Mouse (Mus musculus): Measurements from ENCODE around the gene Zcwpw1. TPM values are rescaled to one million over a fixed set of nuclear protein-coding genes. Genes with fewer than 3 reads are reported as not detected.

Zcwpw1 gene
- polyA plus RNA-seq, 1 experiment from 2014 or later: 14.6 TPM

- peak; percentile 24 for ATAC-seq (ENCODE audit: low FRiP score)
- H3K4me2 ChIP-seq: peak overlapping the region; percentile 98
- H3K4me3 ChIP-seq (replicated peaks): peak overlapping the region; percentile 98
- peak overlapping the region; percentile 96 for H3K9ac ChIP-seq
- H3K27ac ChIP-seq: peak overlapping the region; percentile 93
- H3K4me1 ChIP-seq: peaks cover 48% of the 10 kb centered on the region
- no peaks in the 10 kb centered on the region for H3K9me3 ChIP-seq
- WGBS: under 1% methylated on average over 83 of the region's 83 CpGs
- peaks cover 43% of the 10 kb centered on the region for H3K36me3 ChIP-seq (replicated peaks)
- no peaks in the 10 kb centered on the region for H3K27me3 ChIP-seq
Observed at GRCm38 (mm10) chr5:137779053-137779933, 8.3 kb upstream of the Zcwpw1 start.

- 96% methylated on average over 7 of the region's 7 CpGs for WGBS
- Histone ChIP-seq H3K9ac (no peak overlapping the region), H3K36me3 (replicated peaks) (peaks cover 50% of the 10 kb centered on the region)
Observed at GRCm38 (mm10) chr5:137781661-137782060, 5.9 kb upstream of the Zcwpw1 start.

DNA sequence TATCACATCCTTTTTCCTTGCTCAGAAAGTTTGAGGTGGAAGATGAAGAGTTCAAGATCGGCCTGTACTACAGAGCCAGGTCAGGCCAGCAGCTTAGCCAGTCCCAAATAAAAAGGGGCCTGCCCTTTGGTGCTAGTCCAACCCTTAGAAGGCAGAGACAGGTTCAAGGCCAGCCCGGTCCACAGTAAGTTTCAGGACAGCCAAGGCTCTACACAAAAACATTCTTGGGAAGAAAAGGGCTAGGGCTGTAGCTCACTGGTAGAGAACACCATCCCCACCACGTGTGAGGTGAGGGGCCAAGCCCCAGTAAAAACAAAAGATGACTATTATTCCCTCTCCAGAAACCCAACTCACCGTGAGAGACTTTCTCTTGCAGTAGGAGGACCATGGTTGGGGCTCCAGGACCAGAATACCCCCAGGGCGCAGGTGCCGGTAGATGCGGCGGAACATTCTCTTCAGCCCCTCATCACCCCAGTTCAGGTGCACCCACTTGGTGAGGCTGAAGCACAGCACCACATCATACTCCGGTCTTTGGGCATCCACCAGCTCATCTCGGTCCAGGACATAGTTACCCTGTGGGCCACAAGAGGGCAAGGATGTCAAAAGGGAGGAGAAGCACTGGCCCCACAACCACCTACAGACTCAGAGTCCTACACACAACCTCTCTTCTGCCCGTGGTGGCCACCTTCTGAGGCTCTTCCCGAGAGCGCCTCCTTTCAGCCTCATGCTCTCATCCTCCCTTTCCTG is 4.6 kb upstream of the Zcwpw1 start:
- no peak for ATAC-seq (ENCODE audit: low FRiP score)
- peak overlapping the region; percentile 98 for H3K9ac ChIP-seq
- no peaks in the 10 kb centered on the region for H3K9me3 ChIP-seq
- H3K4me1 ChIP-seq: peaks cover 60% of the 10 kb centered on the region
- 88% methylated on average over 13 of the region's 13 CpGs for WGBS
- H3K27me3 ChIP-seq: peaks cover under 1% of the 10 kb centered on the region; the same call in 1 of the 2 replicates
- H3K36me3 ChIP-seq (replicated peaks): peaks cover 50% of the 10 kb centered on the region
- H3K4me3 ChIP-seq (replicated peaks): peak overlapping the region; percentile 95
- H3K27ac ChIP-seq: no peak overlapping the region
- H3K4me2 ChIP-seq: peak overlapping the region; percentile 92

More at GRCm38 (mm10) chr5:137781661-137782060, 5.9 kb upstream of the Zcwpw1 start:
- H3K27me3 ChIP-seq: no peaks in the 10 kb centered on the region
- no peak for ATAC-seq (ENCODE audit: low FRiP score)
- H3K4me1 ChIP-seq: peaks cover 59% of the 10 kb centered on the region
- H3K9me3 ChIP-seq: no peaks in the 10 kb centered on the region
- no peak overlapping the region for H3K4me2 ChIP-seq
- no peak overlapping the region for H3K27ac ChIP-seq
- H3K4me3 ChIP-seq (replicated peaks): no peak overlapping the region

DNA sequence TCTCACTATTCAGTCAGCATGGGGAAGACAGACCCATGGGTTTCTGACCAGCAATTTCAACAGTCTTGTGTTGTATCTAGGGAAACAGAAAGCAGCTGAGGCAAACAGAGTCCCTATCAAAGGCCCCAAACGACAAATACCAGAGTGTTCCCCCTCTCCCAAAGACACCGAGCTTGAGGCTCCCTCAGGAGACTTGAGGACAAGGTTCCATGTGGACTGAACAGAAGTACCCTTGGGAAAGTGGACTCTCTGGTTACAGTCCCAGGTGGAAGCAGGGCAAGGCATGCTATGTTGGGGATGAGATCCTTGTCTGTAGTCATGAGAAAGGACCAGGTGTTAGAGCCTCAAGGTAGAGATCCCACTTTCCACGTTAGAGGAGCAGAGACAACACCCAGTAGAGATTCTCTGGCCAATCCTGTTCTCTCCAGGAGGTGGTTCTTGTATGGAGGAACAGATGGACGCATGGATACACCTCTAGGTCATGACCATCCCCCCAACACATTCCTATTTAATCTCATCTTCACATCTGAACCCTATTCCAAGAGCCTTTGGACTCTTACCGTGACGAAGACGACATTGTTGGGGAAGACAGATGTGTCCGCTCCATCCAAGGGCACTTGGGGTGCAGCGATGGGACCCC is 3.6 kb upstream of the Zcwpw1 start:
- Histone ChIP-seq H3K4me2 (peak overlapping the region; percentile 92), H3K4me1 (peaks cover 59% of the 10 kb centered on the region), H3K9ac (peak overlapping the region; percentile 98), H3K9me3 (no peaks in the 10 kb centered on the region), H3K27ac (0 out of 2 replicates have a peak overlapping the region, but pooled peaks have one; percentile 8), H3K4me3 (replicated peaks) (peak overlapping the region; percentile 95), H3K36me3 (replicated peaks) (peaks cover 50% of the 10 kb centered on the region), H3K27me3 (peaks cover 7% of the 10 kb centered on the region; the same call in 1 of the 2 replicates)
- WGBS: 78% methylated on average over 9 of the region's 9 CpGs
- no peak for ATAC-seq (ENCODE audit: low FRiP score)

GRCm38 (mm10) chr5:137784546-137784945 is 3.1 kb upstream of the Zcwpw1 start:
- Histone ChIP-seq H3K27me3 (peaks cover 7% of the 10 kb centered on the region; the same call in 1 of the 2 replicates), H3K27ac (0 out of 2 replicates have a peak overlapping the region, but pooled peaks have one; percentile 98), H3K4me2 (peak overlapping the region; percentile 92), H3K9me3 (no peaks in the 10 kb centered on the region), H3K4me1 (peaks cover 56% of the 10 kb centered on the region), H3K4me3 (replicated peaks) (peak overlapping the region; percentile 95), H3K36me3 (replicated peaks) (peaks cover 50% of the 10 kb centered on the region), H3K9ac (peak overlapping the region; percentile 98)
- ATAC-seq (ENCODE audit: low FRiP score): no peak
- 89% methylated on average over 14 of the region's 14 CpGs for WGBS

DNA sequence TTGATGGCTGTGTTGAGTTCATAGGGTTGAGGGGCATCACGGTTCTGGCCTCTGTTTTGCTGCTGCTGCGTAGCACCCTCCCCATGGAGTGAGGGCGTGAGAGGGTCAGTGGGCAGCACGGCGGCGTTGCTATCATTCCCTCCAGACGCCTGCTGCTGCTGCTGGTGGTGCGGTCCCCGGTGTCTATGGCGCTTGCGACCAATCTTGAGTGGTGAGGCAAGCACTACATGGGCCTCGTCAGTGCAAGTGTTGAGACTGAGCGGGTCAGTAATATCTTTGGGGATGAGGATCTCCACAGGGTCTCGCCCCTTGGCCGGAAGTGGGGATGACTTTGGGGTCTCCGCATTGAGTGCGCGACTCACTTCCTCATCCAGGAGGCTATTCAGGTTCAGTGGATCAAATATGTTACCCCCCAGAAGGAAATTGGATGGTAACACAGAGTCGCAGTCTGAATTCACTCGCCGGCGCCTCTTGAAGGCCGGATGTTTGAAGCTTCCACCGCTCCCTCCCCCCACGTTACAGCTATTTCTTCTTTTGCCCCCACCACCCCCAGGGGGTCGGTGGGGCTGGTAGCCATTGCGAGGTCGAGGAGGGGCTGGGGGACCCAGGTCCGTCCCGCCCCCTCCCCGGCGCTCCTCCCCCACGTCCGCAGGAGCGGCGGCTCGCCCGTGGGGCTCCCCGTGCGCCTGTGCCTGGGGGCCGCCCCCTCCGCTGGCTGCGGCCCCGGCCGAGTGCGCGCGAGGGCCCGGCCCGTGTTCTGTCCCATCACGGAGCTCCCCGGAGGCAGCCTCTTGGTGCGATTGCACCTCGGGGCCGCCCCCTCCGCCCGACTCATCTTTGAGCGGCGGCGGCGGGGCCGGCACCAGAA is 2.2 kb upstream of the Zcwpw1 start:
- peak overlapping the region; percentile 98 for H3K9ac ChIP-seq
- H3K27ac ChIP-seq: peak overlapping the region; percentile 98
- peaks cover 46% of the 10 kb centered on the region for H3K36me3 ChIP-seq (replicated peaks)
- H3K27me3 ChIP-seq: peaks cover 7% of the 10 kb centered on the region; the same call in 1 of the 2 replicates
- no peaks in the 10 kb centered on the region for H3K9me3 ChIP-seq
- WGBS: 7% methylated on average over 58 of the region's 62 CpGs
- H3K4me2 ChIP-seq: peak overlapping the region; percentile 92
- H3K4me3 ChIP-seq (replicated peaks): peak overlapping the region; percentile 95
- peak; percentile 10 for ATAC-seq (ENCODE audit: low FRiP score)
- peaks cover 48% of the 10 kb centered on the region for H3K4me1 ChIP-seq

DNA sequence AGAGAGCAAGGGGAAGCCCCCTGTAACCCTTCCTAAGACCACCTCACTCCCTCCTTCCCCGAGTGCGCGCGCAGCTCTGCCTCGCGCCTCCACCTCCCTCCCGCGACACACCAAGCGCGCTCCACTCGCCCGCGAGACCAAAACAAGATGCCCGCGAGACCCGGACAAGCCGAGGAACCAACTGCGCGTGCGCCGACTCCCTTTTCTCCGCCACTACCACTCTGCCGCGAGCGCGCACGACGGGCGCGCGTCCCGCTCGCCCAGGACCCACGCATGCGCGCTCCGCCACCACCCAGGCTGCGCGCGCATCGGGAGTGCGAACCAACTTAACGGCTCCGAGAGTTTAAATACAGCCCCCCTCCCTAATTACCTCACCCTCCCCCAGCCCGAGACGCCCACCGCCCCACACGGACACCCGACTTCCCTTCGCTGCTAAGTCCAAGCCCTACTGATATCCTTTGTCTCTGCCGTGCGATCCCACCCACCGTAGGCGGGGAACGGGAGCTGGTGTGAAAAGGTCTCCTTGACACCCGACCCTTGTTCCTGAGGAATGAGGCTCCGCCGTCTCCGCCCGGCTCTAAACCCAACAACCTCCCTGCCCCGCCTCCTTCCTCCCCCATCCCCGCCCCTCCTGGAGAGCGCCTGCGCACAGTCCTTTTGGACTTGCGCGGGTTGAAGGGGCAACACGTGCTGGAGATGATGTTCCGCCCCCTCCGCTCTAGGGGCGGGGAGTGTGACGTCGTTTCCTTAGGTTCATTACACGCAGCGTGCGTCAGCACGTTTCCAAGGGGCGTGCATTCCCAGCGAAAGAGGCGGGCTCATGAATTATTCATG is 1.3 kb upstream of the Zcwpw1 start:
- Histone ChIP-seq H3K9me3 (no peaks in the 10 kb centered on the region), H3K36me3 (replicated peaks) (peaks cover 37% of the 10 kb centered on the region), H3K27ac (peak overlapping the region; percentile 98), H3K27me3 (peaks cover 7% of the 10 kb centered on the region; the same call in 1 of the 2 replicates), H3K9ac (peak overlapping the region; percentile 98), H3K4me1 (peaks cover 40% of the 10 kb centered on the region), H3K4me2 (peak overlapping the region; percentile 92), H3K4me3 (replicated peaks) (peak overlapping the region; percentile 95)
- ATAC-seq (ENCODE audit: low FRiP score): peak; percentile 88
- under 1% methylated on average over 78 of the region's 79 CpGs for WGBS

- H3K4me3 ChIP-seq (replicated peaks): peak overlapping the region; percentile 95
- no peak for ATAC-seq (ENCODE audit: low FRiP score)
Observed at GRCm38 (mm10) chr5:137788171-137788570, 573 bp downstream of the Zcwpw1 start.

GRCm38 (mm10) chr5:137788946-137789531 is 1.4 kb downstream of the Zcwpw1 start:
- WGBS: 94% methylated on average over 2 of the region's 2 CpGs
- H3K36me3 ChIP-seq (replicated peaks): peaks cover 9% of the 10 kb centered on the region
- no peak overlapping the region for H3K9ac ChIP-seq
- ATAC-seq (ENCODE audit: low FRiP score): no peak
- H3K4me3 ChIP-seq (replicated peaks): no peak overlapping the region
- H3K4me2 ChIP-seq: no peak overlapping the region
- no peaks in the 10 kb centered on the region for H3K9me3 ChIP-seq
- H3K4me1 ChIP-seq: peaks cover 20% of the 10 kb centered on the region
- H3K27me3 ChIP-seq: peaks cover 7% of the 10 kb centered on the region; the same call in 1 of the 2 replicates
- no peak overlapping the region for H3K27ac ChIP-seq

More at GRCm38 (mm10) chr5:137788171-137788570, 573 bp downstream of the Zcwpw1 start:
- Histone ChIP-seq H3K4me2 (peak overlapping the region; percentile 92), H3K27ac (no peak overlapping the region), H3K27me3 (peaks cover 7% of the 10 kb centered on the region; the same call in 1 of the 2 replicates), H3K9ac (no peak overlapping the region), H3K4me1 (peaks cover 28% of the 10 kb centered on the region), H3K9me3 (no peaks in the 10 kb centered on the region), H3K36me3 (replicated peaks) (peaks cover 18% of the 10 kb centered on the region)
- 77% methylated on average over 24 of the region's 24 CpGs for WGBS

GRCm38 (mm10) chr5:137791553-137791952 is 4.0 kb downstream of the Zcwpw1 start:
- no peaks in the 10 kb centered on the region for H3K9me3 ChIP-seq
- peaks cover 7% of the 10 kb centered on the region; the same call in 1 of the 2 replicates for H3K27me3 ChIP-seq
- H3K4me3 ChIP-seq (replicated peaks): no peak overlapping the region
- no peaks in the 10 kb centered on the region for H3K36me3 ChIP-seq (replicated peaks)
- H3K4me2 ChIP-seq: no peak overlapping the region
- 0 out of 2 replicates have a peak, but pooled peaks cover 6% of the 10 kb centered on the region for H3K4me1 ChIP-seq
- no peak overlapping the region for H3K27ac ChIP-seq
- no peak for ATAC-seq (ENCODE audit: low FRiP score)
- no peak overlapping the region for H3K9ac ChIP-seq
